Mouse (Mus musculus) olfactory bulb, adult 2 months (tissue): ENCODE measurements around the gene Podn.

Experiments used
- CTCF ChIP-seq: fragments of 200-500 bp; IDR thresholded peaks from 2 replicates; pipeline ENCODE4 v1.5.1; 2012; ENCODE audit warnings: low read depth, mild to moderate bottlenecking, low read length, moderate library complexity; ENCODE audit not compliant: insufficient read depth
- POLR2A ChIP-seq: fragments of 200-500 bp; IDR thresholded peaks from 2 replicates; pipeline ENCODE4 v1.6.1; 2012; ENCODE audit warnings: mild to moderate bottlenecking, low read depth, low read length, moderate library complexity; ENCODE audit not compliant: insufficient read depth

DNA sequence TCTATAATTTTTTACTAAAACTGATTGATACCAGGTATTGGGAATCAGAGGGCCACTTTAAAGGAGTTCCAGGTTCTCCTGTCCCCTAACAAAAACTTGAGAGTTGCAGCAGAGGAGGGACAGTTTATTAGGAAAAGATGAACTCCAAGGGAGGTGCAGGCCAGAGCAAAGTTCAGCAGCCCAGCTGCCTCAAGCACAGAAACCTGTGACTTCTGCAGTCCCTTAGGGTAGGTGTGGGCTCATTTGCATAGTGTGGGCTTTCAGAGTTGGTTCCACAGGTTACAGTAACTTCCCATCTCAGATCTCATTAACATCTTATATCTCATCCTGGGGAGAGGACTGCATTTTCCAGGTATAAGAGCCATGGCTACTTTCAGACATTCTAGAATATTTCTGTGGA lies 47.5 kb upstream of the Podn start:
- TF ChIP-seq CTCF (no peak), POLR2A (no peak)
